Mouse (Mus musculus) frontal cortex, adult 2 months (tissue): ENCODE results near the gene Map4k5. TPM values are rescaled to one million over a fixed set of nuclear protein-coding genes. Genes with fewer than 3 reads are reported as not detected.

Experiments used
- DNase-seq, 2 experiments: peaks; one replicate each; pipeline ENCODE4 v3.0.0; 2022; ENCODE audit warnings: low spot score in 1 of 2; ENCODE audit errors: extremely low spot score in 1 of 2
- polyA plus RNA-seq: library from polyadenylated mRNA; depleted of rRNA; stranded (reverse); fragments of >200 nt; gene quantifications from 2 replicates; pipeline ENCODE4 v1.2.3, GENCODE M21; 2012

The Map4k5 gene
- polyA plus RNA-seq, 1 experiment = 28.8 TPM

DNA sequence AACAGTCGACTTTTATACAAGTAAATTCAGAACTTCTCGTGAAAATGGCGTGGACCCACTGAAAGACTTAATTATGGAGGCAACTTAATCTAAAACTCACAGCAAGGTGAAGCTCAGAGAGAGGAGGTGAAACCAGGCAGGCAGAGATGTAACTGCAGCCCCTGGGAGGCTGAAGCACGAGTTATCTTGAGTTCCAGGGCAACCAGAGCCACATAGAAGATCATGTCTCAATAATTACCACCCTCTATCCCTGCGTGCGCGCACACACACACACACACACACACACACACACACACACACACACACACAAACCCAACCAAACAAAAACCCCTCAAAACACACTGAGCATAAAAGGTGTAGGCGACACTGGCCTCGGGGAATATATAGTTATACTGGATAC lies 46.5 kb downstream of the Map4k5 start:
- DNase-seq = no peak

DNA sequence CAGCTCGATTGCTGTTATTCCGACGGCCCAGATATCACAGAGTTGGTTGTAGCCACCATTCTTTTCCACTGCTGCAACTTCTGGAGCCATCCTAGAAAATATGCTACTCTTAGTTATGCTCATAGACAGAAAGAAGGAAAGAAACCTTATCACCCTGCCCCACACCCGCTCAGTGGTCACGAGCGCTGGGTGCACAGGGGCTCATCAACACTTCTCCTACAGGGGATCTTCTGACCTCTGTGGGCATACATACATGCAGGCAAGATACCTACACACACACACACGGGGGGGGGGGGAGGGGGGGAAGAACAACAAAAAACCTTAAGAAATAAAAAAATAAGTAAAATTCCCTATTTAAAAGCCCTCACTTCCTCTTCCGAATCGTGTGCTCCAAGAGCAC lies 47.3 kb downstream of the Map4k5 start:
- no peak for DNase-seq

DNA sequence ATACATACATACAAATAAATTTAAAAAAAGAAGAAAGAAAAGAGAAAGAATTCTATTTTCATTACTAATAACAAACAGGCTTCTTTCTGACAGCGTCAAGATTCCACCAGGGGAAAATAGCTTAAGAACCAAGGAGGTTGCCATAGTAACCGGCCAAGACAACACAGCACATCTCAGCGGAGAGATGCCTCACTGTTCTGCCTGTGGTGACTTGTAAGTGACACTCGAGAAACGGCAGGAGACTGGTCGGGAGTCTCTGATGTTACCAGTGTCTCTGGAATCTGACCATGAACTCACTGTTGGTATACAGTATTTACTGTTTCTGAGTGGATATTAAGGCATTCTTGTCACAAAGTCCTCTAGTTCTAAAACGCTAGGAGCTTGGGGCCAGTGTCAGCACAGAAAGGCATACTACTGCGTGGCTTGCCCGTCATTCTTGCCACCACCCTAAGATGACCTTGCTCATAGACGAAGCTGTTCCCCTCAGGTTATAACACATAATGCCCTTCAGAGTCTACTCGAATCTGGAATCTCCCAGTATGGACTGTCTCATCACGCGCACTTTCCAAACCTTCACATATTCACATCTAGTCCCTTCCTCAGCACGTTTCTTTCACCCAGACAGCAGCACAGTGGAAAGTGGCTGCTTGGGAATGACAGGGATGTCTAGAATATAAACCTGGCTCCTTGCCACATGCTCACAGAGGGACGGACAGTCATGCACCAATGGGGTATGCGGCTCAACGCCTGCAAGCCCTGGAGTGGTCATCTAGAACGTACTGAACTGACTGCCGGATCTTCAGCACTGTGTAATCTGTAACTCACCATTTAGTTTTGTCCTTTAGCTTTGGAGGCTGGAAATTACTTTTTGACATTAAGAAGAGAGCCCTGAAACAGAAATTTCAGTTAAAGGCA lies 49.2 kb downstream of the Map4k5 start:
- peak; percentile 32 to 70 for DNase-seq

DNA sequence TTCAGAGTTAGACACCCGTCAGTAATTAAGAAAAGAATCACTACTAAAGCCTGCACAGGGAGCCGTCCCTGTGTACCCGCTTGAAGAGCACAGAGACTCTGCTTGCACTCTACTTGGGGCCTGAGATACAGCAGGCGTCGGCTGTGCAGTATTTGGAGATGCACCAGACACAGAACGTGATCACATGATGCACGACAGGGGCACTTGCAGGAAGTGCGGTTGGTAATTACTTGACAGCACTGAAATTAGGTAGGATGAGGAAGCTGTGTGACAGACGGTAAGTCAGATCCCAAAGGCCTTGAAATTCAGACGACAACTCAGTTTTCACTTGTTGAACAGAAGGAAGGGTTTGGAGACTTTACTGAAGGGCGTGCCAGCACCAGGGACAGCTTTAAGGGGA lies 54.6 kb downstream of the Map4k5 start:
- no peak for DNase-seq

DNA sequence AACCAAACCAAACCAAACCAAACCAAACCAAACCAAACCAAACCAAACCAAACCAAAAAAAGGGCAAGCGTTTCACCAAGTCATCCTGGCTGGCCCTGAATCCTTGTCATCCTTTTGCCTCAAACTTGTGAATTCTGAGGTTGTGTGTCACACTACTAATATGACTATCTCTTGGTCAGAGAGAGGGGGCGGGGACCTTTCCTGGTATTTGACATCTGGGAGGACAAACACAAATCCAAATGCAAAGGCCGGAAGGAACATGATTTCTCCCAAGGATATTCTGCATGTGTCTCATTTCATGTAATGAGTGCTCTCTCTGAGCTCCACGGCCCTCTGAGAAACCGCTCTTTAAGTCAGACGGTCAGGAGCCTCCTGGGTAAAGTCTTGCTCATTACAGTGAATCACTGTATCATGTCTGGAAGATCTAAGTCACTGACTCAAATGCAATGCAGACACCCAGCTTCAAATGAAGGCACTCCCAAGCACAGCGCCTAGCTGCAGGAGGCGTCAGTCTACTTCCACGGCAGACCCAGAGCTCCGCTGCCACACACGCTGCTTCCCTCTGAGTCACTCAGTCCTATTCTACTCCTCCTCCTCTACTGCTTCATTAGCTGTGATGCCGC lies 58.9 kb downstream of the Map4k5 start:
- peak; percentile 41 to 71 for DNase-seq

DNA sequence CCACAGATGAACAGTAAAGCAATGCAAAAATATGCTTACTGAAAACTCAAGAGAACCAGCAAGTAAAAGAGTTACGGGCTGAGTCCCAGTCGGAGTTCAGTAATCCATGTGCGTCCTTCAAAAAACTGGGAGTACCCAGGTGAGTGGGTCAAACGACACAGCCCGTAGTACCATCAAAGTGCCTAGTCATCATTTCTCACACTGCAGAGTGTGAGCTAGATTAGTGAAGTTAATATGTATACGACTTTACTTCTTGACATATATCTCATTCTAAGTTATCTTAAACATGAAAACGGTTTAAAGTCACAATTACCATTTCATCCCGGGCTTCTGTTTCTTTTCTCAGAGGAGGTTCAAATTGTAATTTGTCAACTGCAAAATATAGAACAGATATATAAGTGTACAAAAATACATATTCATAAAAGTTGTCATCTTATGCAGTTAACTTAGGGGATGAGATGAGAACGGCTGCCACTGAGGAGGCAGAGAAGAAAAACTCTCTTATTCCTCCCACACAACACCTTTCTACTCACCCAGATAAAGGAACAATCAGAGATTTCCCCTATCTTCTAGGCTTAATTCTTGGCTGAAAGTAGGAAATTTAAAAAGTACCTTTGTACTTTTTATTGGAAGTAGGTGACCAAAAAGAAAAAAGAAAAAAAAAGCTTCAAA lies 61.6 kb downstream of the Map4k5 start:
- no peak for DNase-seq

DNA sequence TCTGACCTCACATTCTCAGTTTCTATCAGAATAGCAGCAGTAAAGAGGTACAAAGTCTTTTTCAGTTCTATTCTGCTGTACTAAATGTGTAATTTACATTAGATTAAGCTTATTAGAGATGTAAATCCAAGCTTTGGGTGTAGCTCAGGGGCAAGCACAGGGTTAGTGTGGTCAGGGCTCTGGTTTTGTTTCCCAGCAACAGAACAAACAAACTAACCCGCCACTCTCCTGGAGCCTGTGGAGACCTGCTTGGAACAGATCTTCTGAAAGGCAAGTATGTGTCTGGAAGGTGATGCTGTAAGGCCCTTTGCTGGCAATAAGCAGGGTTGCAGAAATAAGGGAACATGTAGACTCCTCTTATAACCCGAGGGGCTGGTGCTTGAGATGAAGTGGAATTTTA lies 64.8 kb downstream of the Map4k5 start:
- DNase-seq = no peak

DNA sequence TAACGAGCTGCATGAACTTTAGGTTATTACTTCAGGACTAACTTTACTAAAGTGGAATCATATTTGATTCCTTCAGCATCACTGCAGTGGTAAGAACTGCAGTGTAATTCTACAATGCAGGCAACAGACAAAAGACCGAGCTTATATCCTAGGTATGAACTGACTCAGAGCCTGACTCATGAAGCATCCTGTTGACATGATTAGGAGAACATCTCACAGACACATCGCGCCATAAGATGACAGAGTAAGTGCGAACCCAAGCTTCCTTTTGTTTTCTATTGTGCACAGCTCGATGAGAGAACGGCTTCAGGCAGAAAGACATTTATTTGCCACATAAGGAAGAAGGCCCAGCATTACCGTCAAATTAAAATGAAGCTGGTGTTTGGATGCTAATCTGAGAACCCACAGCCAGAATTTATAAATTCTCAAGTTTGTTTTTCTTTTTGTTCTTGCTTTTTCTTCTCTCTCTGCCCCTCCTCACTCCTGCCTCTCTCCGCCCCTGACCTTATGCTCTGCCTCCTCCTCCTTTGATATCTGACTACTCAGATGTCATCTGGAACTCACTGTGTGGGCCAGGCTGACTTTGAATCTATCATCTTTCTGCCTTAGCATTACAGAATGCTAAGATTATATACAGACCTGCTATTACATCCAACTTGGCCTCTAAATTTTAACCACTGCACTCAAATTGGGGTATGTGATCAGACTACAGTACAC lies 68.0 kb downstream of the Map4k5 start:
- no peak for DNase-seq

DNA sequence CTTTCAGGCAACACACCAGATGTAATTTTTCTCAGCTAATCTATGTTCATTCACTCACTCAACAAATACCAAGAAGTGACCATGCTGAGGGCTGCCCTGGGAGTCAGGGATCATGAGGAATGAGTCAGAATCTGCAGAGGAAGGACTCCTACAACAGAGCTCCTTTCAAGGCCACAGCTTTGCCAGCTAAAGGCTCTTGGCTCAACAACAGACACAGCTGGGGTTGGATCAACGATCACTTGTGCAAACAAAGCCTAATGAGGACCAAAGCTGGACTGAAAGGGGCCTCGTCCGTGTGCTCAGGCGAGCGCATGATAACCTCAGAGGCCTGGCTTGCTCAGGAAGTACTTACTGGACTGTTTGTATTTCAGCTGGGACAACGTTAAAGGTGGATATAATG lies 78.7 kb downstream of the Map4k5 start:
- no peak for DNase-seq

DNA sequence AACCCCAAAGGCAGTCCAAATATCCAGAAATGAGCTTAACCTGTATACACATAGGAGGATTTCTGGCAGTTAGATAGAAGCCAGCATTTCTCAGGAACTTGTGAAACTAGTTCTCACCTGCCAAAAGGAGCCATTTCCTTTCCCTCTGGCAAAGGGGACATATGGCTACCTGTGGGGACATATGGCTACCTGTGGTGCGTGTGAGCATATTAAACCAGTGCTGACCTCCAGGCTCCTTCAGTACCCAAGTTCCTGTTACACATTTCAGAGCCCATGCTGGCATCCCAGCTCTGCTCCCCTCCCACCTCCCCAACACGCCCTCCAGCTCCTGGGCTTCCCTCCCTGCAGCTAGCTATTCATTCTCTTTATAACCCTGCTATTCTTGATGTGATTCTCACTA lies 79.4 kb downstream of the Map4k5 start:
- no peak for DNase-seq

DNA sequence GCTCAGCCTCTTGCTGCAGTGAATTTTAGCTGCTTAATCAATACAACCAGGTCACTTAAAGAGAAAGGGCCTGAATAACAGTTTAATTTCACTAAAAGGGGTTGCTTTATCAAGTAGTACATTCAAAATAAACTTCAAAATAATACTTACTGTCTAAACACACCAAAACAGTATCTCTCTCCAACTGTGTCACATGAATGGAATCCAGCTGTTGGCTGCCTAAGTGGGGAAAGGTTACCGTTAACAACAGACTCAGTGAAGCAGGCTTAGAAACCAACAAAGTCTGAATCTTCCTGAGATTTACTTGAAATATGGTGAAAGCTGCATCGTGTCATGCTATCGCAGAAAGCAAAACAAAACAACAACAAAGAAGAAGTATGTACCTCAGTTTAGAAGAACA lies 80.0 kb downstream of the Map4k5 start:
- no peak for DNase-seq

DNA sequence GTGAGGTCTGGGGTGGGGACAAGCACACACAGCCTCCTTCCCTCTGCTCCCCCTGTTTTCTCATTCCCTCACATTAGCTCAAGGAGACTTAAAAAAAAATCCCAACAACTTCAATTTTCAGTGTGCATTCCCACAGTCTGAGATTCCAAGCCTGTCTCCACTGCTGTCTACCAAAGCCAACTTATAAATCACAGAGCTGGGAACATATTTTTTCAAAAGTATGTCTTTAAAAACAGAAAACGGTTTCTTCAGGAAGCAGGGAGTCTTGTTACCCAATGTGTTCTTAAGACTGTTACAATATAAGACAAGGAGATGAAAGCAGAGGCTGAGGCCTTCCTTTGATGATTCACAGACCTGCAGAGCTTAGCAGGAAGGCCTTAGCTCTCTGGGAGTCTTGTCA lies 81.0 kb downstream of the Map4k5 start:
- no peak for DNase-seq

DNA sequence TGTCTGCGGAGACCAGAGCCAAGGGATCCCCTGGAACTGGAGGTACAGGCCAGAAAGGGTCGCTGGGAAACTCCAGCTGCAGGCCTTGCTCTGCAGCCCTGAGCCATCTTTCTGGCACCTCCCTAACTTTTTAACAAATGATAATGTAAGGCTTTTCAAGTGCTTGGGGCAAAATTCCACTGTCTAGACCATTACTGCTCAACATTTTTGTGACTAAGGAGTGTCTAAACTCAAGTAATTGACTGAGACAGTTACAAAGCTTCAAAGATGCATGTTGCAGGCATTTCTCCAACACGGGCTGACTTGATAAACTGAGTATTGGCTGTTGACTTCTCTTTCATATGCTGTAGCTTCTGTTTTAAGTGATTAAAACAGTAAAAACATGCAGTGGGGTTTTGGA lies 83.6 kb downstream of the Map4k5 start:
- no peak for DNase-seq

DNA sequence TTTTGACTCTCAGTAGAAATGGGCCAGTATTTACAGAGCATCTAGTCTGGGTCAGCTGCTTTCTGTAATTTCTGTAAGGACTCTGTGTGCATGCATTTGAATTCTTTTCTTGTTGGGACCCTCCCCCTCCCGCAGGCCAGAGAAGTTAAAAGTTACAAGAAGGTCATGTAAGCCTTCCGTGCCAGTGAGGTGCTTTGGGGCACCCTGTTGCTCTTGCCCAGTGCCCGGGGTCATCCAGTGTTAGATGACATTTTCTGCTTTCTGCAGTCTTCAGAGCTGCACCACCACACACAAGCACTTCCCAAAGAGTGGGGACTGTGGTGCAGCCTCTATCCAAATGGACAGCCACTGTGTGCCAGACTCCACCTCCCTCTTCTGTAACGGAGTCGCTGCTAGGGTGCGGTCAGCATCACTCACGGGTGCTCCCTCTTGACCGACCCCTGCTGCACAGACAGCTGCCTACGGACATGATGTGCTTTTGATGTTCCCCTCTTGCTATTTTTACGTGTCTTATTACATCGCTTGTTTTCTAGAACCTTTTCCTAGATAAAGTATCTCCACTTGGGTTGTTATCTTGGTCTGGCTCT lies 85.5 kb downstream of the Map4k5 start:
- no peak for DNase-seq

DNA sequence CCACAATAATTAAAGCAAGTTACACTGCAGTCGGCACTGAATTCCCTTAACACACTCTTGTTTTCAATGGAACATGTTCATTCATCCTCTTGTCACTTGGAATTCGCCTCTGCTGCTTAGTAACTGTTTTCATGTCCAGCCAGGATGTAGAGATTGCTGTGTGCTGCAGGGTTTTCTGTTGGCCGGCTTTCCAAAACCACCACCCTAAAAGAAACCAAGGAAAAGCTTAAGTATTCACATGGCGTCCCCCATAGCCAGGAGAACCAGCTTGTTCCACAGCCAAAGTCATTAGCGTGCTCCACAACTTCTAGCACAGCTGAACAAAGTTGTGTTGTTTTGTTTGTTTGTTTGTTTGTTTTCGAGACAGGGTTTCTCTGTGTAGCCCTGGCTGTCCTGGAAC lies 87.9 kb downstream of the Map4k5 start:
- DNase-seq = no peak

DNA sequence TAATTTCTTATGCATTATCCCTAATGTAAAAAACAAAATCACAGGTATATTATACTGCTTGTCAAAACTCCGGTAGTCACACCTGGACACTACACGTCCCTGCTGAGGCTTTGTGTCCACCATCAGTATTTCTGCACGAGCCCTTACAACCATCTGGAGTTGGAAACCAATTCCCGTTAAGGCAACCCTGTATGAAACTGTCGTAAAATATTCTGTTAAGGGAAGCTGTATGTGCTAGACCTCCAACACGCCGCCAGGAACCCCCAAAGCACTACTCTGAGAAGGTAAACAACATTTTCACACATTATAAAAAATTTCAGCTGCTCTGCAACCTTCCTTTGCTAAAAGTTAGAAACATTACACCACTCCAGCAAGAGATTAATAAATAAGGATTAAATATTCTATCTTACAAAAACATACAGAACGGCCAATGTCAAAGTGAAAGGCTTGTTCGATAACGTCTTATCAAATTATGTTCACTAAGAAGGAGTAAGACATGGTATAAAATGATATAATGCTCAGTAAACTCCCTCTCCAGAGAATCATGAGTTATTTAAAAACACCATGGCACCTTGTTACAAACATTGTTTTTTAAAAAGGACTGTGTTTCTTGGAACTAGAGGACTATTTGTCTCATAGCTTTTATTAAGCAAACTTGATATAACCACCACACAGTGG lies 88.5 kb downstream of the Map4k5 start:
- no peak for DNase-seq

DNA sequence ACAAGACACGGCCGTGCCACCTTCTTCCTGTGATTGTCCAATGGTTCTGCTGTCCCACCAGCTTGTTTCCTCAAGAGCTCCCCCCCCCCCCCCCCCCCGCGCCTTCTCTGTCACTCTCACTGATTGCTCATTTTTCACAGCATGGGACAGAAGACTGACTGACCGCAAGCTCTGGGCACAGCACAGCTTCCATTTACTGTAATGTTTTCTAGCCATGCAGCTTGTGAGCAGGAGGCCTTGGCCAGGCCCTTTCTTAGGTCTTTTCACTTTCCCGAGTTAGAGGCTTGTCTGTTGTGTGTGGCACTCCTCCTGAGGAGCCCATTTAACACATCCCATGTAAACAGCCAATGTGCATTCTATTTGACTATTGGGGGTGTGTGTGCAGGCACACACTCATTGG lies 89.8 kb downstream of the Map4k5 start:
- no peak for DNase-seq

DNA sequence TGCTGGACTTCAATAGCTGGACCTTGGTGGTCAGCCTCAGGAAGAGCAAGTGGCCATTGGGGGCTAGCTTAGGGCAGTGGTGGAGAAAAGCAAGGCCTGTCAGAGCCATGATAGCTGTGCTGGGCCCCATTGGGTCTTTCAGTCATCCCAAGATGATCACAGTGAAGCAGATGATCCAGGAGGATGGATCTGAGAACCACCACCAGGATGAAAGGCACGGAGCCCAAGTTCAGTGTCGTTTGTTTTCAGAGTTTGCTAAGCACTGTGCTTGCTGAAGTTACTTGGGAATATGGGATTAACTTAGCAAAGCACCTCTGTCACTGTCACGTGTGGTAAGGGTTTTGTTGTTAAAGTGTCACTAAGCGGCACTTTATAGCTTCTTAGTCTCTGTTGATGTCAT lies 92.4 kb downstream of the Map4k5 start:
- no peak for DNase-seq

DNA sequence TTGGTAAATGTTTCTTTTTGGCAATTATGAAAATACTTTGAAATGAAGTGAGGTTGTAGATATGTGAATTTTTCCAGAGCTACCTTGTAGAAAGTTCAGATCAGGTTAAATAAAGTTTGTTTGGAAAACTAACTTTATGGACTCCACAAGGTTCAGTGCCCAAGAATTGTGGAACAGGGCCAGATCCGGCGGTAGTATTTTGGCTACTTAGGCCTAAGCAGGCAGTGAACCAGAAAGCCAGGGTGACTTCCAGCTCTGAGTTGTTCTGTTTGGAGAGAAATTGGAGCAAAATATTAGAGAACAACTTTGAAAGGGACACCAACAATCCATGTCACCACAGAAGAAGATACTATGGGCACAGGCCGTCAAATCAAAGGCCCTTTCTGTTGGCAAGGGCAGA lies 96.7 kb downstream of the Map4k5 start:
- no peak for DNase-seq
